Mouse (Mus musculus) G1E (cell line): ENCODE data around the gene Ccnd3.

Experiments
- CTCF ChIP-seq: IDR thresholded peaks from 2 replicates; pipeline ENCODE4 v1.5.1; 2012; ENCODE audit warnings: low read depth, low read length, inconsistent platforms, mixed read lengths
- GATA1 ChIP-seq: IDR thresholded peaks from 2 replicates; pipeline ENCODE4 v1.6.1; 2012; ENCODE audit warnings: borderline replicate concordance, low read length, inconsistent platforms, mixed read lengths

DNA sequence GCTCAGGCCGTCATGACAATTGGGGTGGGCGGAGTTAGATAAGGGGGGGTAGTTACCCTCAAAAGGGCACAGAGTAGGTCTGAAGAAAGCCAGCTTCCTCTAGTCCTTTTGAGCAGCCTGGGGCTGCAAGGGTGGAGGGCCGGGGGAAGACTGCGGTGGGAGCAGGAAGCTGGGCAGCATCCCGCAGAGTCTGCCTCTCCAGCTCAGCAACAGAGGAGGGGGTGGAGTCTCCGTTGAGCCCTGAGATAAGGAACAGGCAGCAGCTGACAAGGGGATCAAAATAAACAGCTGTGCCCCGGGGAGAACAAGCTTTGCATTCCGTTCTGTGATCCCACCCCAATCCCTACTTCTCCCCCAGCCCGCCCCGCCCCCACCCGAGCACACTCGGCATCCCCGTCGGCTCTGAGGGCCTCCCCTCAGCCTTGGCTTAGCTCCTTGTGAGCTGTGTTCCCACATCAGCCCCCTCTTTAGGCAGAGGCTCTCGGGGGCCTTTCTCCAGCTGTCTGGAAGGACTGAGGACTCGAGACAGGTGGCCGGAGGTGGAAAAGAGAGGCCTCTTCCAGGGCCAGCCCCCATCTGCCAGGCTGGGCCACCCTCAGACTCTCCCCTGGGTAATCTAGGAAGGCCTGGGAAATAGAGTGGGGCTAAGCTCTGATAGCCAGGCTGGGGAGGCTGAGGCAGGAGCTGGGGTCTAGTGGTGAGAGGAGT, 16.9 kb downstream of the Ccnd3 start:
- TF ChIP-seq CTCF (no peak), GATA1 (no peak)
